Mouse (Mus musculus): ENCODE measurements at regions not wholly inside any gene's neighbourhood (a gene's known extent, or its start where the extent isn't known, plus 50 kb on each side); places are given as distances from the start of the nearest gene placed in this dataset.

DNA sequence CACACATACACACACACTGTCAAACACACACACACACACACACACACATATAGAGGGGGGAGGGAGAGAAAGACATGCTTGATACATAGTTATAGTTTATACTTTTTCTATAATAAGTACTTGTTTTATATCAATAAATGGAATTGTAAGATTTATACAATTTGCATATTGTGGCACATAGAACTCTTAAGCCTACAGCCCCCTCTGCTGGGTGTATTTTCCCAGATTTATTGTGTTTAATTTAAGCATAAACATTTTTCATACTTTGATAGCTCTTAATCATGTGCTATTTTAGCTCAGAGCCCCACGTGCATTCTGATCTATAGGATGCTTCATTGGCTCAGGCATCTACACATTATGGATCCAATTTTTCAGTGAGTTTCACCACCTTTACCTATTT lies 1058.8 kb downstream of the Sorcs3 start:
- no peaks in the 10 kb centered on the region for H3K4me1 ChIP-seq (ENCODE audit: control insufficient read depth, insufficient read depth, low read length)
- intact Hi-C loops (cut with DNase I), result no loop called here
- no peaks in the 10 kb centered on the region for H3K79me2 ChIP-seq (replicated peaks; ENCODE audit: control insufficient read depth, insufficient read depth, low read length)
- TF ChIP-seq POLR2A (IDR thresholded peaks at IDR 0.05; ENCODE audit: insufficient read depth, low read depth, low read length) (no peak), EP300 (IDR thresholded peaks at IDR 0.05; ENCODE audit: insufficient read depth, low read depth, low read length) (no peak), CTCF (IDR thresholded peaks at IDR 0.05) (no peak)
- no peaks in the 10 kb centered on the region for H3K36me3 ChIP-seq (ENCODE audit: control insufficient read depth, insufficient read depth, low read length)
- no peaks in the 10 kb centered on the region for H3K27me3 ChIP-seq (ENCODE audit: control insufficient read depth, insufficient read depth, low read length)
- H3K4me3 ChIP-seq, result no peak overlapping the region
- H3K27ac ChIP-seq, result no peak overlapping the region
- no peak for DNase-seq
- 59% methylated on average over 1 of the region's 1 CpGs for WGBS
- H3K9ac ChIP-seq (ENCODE audit: low read depth, low read length), result no peak overlapping the region

DNA sequence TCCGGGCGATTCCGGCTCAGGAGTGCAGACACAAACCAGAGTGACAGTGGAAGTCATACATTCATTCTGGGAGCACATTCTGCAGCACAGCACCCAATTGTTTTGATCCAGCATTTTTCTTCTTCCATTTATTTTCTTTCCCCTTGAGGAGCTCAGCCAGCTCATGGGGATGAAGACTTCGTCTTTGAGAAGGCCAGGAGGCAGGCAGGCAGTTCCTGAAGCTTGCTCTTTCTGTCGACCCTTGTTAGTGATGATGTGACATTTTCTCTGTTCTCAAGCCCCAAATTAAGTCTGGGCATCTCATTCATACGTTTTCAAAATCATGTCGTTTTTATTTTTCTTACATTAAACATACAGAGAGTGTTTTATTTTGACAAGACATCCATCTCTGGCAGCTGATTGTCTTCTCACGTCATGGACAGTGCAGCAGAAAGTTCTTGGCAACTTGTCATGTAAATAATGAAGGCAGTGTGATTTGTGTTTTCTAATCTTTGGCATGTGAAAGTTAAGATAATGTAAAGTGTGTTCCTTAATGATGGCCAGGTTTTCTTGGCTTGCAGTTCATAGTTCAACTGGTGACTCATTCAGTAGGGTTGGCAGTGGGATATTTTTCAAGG lies 1062.1 kb downstream of the Sorcs3 start:
- 32% methylated on average over 8 of the region's 8 CpGs for WGBS
- TF ChIP-seq EP300 (IDR thresholded peaks at IDR 0.05; ENCODE audit: insufficient read depth, low read depth, low read length) (no peak), POLR2A (IDR thresholded peaks at IDR 0.05; ENCODE audit: insufficient read depth, low read depth, low read length) (no peak), CTCF (IDR thresholded peaks at IDR 0.05) (no peak)
- no peak for DNase-seq
- intact Hi-C loops (cut with DNase I), result no loop called here
- H3K79me2 ChIP-seq (replicated peaks; ENCODE audit: control insufficient read depth, insufficient read depth, low read length), result no peaks in the 10 kb centered on the region
- no peak overlapping the region for H3K4me3 ChIP-seq
- no peaks in the 10 kb centered on the region for H3K4me1 ChIP-seq (ENCODE audit: control insufficient read depth, insufficient read depth, low read length)
- H3K9ac ChIP-seq (ENCODE audit: low read depth, low read length), result no peak overlapping the region
- no peaks in the 10 kb centered on the region for H3K36me3 ChIP-seq (ENCODE audit: control insufficient read depth, insufficient read depth, low read length)
- H3K27me3 ChIP-seq (ENCODE audit: control insufficient read depth, insufficient read depth, low read length), result no peaks in the 10 kb centered on the region
- no peak overlapping the region for H3K27ac ChIP-seq

DNA sequence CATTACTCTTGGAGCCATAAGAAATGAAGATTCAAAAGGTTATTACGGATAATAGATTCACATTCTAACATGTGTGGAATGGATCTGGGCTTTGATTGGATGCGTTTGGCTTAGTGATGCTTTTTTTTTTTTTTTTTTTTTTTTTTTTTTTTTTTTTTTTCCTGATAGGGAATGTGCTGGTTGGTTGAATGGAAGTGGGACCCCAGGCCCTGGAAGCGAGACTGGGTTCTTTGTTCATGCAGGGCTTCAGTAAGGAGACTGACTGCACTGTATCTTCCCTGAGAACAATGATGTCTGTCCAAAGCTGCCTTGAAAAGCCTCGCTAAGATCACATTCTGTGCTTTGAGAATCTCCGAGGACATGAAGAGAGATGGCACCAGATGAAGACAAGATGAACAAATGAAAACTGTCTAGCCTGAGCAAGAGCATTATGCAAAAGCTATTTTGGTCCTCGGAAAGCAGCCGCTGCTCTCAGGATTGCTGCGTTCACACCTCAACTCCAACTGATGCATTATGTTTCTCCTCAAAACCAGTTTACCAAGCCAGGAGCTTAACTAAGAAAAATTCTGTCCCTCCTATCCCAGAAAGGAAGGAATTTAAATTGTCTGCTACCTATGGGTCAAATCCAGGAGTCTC lies 1076.9 kb downstream of the Sorcs3 start:
- Histone ChIP-seq H3K9ac (ENCODE audit: low read depth, low read length) (no peak overlapping the region), H3K4me3 (no peak overlapping the region), H3K36me3 (ENCODE audit: control insufficient read depth, insufficient read depth, low read length) (no peaks in the 10 kb centered on the region), H3K27ac (no peak overlapping the region), H3K27me3 (ENCODE audit: control insufficient read depth, insufficient read depth, low read length) (no peaks in the 10 kb centered on the region), H3K79me2 (replicated peaks; ENCODE audit: control insufficient read depth, insufficient read depth, low read length) (no peaks in the 10 kb centered on the region), H3K4me1 (ENCODE audit: control insufficient read depth, insufficient read depth, low read length) (no peaks in the 10 kb centered on the region)
- intact Hi-C loops (cut with DNase I), result no loop called here
- no peak for DNase-seq
- TF ChIP-seq CTCF (IDR thresholded peaks at IDR 0.05), result no peak
- TF ChIP-seq EP300 (IDR thresholded peaks at IDR 0.05; ENCODE audit: insufficient read depth, low read depth, low read length), result no peak
- no peak for TF ChIP-seq POLR2A (IDR thresholded peaks at IDR 0.05; ENCODE audit: insufficient read depth, low read depth, low read length)
- 66% methylated on average over 8 of the region's 8 CpGs for WGBS

DNA sequence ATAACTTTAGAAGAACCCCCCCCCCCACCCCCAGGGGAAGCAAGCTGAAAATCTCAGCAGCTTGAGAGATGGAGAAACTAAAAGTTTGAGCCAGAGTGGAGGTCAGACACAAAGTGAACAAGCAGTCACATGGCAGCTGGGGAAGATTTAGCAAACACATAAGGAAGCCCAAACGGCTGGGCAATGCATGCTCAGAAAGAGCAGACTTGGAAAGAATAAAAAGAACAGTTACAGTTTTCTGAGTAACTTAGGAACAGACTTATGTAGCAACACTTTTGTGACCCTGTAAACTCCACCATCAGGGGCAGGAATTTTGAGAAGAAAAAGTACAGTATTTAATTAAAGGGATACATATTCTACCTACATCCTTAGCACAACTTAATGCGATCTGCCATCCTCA lies 1089.2 kb downstream of the Sorcs3 start:
- H3K79me2 ChIP-seq (replicated peaks; ENCODE audit: control insufficient read depth, insufficient read depth, low read length), result no peaks in the 10 kb centered on the region
- no peaks in the 10 kb centered on the region for H3K36me3 ChIP-seq (ENCODE audit: control insufficient read depth, insufficient read depth, low read length)
- intact Hi-C loops (cut with DNase I), result no loop called here
- H3K27me3 ChIP-seq (ENCODE audit: control insufficient read depth, insufficient read depth, low read length), result no peaks in the 10 kb centered on the region
- H3K9ac ChIP-seq (ENCODE audit: low read depth, low read length), result no peak overlapping the region
- no peak for TF ChIP-seq CTCF (IDR thresholded peaks at IDR 0.05)
- no peak for TF ChIP-seq POLR2A (IDR thresholded peaks at IDR 0.05; ENCODE audit: insufficient read depth, low read depth, low read length)
- TF ChIP-seq EP300 (IDR thresholded peaks at IDR 0.05; ENCODE audit: insufficient read depth, low read depth, low read length), result no peak
- no peaks in the 10 kb centered on the region for H3K4me1 ChIP-seq (ENCODE audit: control insufficient read depth, insufficient read depth, low read length)
- H3K27ac ChIP-seq, result no peak overlapping the region
- 64% methylated on average over 2 of the region's 2 CpGs for WGBS
- no peak for DNase-seq
- no peak overlapping the region for H3K4me3 ChIP-seq

DNA sequence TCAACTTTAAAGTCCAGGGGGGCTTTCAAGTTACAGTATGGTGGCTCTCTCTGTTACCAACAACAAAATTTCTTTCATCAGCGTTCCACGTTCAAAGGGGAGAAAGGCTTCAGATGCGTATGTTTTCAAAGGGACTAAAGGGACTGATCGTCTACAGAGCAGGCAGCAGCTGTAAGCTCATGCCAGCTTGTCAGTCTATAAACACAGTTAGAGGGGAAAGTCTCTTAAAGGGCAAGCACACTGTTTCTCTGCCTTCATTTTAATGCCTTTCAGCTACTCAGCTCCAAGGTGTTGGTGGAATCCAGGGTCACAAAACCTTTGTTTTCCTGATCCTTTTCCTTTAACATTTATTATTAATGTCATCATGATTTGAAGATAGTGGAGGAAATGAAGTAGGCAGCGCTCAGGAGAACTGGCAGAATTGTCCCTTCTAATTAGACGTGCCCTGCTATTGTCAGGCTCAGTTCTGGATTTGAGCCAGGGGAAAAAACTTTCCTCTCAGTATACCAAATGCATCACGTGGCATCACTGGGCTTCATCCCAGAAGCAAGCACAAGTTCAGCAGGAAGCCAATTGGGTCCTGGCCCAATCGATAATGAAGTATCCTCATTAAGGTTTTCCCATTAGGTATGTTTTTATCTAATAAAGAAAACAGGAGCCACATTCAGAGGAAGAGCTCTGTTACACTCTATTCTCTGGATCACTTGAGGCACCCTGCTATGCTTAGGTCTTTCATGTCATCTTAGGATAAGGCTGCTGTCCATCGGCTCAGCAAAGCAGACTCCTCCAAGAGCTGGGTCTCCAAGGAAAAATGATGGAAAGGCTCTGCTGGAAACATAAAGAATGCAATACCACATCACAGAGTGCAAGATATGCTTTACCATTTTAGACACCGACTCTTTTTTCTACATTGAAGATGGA lies 1093.8 kb downstream of the Sorcs3 start:
- peak in 1 of 2 experiments; percentile 9 for DNase-seq
- intact Hi-C loops (cut with DNase I), result no loop called here
- TF ChIP-seq EP300 (IDR thresholded peaks at IDR 0.05; ENCODE audit: insufficient read depth, low read depth, low read length) (no peak), POLR2A (IDR thresholded peaks at IDR 0.05; ENCODE audit: insufficient read depth, low read depth, low read length) (no peak), CTCF (IDR thresholded peaks at IDR 0.05) (no peak)

More for the DNA sequence above, 1093.8 kb downstream of the Sorcs3 start:
- no peaks in the 10 kb centered on the region for H3K4me1 ChIP-seq (ENCODE audit: control insufficient read depth, insufficient read depth, low read length)
- no peaks in the 10 kb centered on the region for H3K79me2 ChIP-seq (replicated peaks; ENCODE audit: control insufficient read depth, insufficient read depth, low read length)
- H3K27ac ChIP-seq, result no peak overlapping the region
- no peak overlapping the region for H3K4me3 ChIP-seq
- no peak overlapping the region for H3K9ac ChIP-seq (ENCODE audit: low read depth, low read length)
- H3K27me3 ChIP-seq (ENCODE audit: control insufficient read depth, insufficient read depth, low read length), result no peaks in the 10 kb centered on the region
- 27% methylated on average over 10 of the region's 10 CpGs for WGBS
- no peaks in the 10 kb centered on the region for H3K36me3 ChIP-seq (ENCODE audit: control insufficient read depth, insufficient read depth, low read length)
